Mouse (Mus musculus): ENCODE data around the gene 4930432M17Rik. TPM values are rescaled to one million over a fixed set of nuclear protein-coding genes. Genes with fewer than 3 reads are reported as not detected.

4930432M17Rik gene
- polyA plus RNA-seq, 1 experiment from 2014 or later, result not detected

DNA sequence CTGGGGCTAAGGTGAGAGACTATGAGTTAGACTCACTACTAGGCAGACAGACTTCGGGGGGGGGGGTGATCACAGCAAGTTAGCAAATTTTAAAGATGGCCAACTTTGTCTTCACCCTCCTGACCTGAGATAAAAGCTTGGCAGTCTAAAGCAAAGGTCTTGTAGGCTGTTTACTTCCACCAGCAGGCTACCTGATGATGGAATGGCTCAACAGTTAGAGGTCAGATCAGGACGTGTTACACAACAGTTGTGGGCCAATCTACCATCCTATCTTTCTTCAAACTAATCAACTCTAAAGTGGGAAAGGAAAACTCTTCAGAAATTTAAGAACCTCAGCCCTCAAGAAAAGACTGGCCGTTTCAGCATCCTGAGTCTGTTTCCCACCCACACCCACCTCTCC, 9.6 kb downstream of the 4930432M17Rik start:
- no peaks in the 10 kb centered on the region for H3K36me3 ChIP-seq
- no peak overlapping the region for H3K4me3 ChIP-seq
- H3K4me1 ChIP-seq (replicated peaks), result peaks cover 17% of the 10 kb centered on the region
- no peak overlapping the region for H3K27ac ChIP-seq
- H3K27me3 ChIP-seq (ENCODE audit: insufficient read depth, poor library complexity, severe bottlenecking), result no peaks in the 10 kb centered on the region
- no peak for DNase-seq (ENCODE audit: low spot score)
- H3K9me3 ChIP-seq, result no peaks in the 10 kb centered on the region
- 77% methylated on average over 3 of the region's 3 CpGs for WGBS

DNA sequence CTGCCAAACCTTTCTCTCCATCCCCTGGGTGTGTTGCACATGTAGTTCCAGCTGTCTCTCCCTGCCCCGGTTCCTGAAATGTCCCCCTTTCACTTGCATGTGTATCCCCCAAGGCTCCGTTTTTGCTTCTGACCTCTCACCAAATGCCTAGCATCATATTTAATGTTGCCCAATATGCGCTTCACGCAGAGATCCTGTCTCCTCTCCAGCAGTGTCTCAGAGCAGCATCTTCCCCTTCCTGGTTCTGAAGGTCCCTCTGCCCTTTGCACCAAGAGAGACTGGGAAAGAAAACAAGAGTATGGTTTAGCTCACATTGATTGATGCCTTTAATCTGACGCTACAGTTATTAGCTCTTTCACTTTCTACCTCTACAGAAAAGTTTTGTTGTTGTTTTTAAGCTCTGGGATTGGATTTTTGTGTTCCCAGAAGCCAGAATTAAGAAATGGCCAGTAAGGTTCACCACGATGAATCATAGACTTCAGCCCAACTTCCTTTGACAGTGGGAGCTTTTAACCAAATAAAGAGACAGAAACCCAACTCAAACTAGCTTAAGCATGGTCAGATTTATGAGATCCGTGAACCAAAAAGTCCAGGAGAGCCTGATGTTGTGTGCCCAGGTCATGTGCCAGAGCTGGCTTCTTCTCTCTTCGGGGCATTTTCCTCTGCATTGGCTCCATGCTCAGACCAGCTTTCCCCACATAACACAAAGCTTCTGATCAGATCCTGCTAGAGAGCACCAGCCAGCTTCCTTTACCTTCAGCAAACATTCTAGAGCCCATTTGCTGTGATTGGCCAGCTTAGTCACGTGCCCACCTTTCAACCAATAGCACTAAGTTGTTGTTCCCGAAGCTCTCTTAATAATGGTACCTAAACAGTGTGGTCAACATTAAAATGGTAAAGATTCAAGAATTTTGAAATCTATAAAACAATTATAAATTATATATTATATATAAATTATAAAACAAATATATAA, 12.2 kb downstream of the 4930432M17Rik start:
- H3K27me3 ChIP-seq (ENCODE audit: insufficient read depth, poor library complexity, severe bottlenecking), result no peaks in the 10 kb centered on the region
- H3K9me3 ChIP-seq, result no peaks in the 10 kb centered on the region
- H3K36me3 ChIP-seq, result no peaks in the 10 kb centered on the region
- WGBS, result 90% methylated on average over 10 of the region's 10 CpGs
- peaks cover 17% of the 10 kb centered on the region for H3K4me1 ChIP-seq (replicated peaks)
- H3K4me3 ChIP-seq, result no peak overlapping the region
- H3K27ac ChIP-seq, result no peak overlapping the region
- DNase-seq (ENCODE audit: low spot score), result no peak

DNA sequence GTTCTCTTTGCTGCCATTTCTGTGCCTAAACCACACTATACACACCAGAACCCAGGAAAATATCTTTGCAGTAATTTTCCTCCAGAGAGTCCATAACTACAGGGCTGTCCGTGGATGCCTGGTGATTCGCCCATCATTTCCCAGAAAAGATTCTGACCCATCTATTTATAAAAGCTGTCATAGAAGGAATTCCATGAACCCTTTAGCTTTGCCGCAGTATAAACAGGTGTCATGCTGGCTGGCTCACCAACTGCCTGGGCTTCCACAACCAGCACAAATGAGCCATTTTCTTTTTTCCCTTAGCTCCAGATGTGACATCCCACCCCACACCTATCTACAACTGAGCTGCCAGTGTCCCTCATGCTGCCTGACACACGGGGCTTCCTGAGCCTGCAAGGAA, 14.0 kb downstream of the 4930432M17Rik start:
- Histone ChIP-seq H3K27me3 (ENCODE audit: insufficient read depth, poor library complexity, severe bottlenecking) (no peaks in the 10 kb centered on the region), H3K9me3 (no peaks in the 10 kb centered on the region), H3K36me3 (no peaks in the 10 kb centered on the region), H3K4me1 (replicated peaks) (peaks cover 2% of the 10 kb centered on the region; the same call in 1 of the 2 replicates), H3K27ac (no peak overlapping the region), H3K4me3 (no peak overlapping the region)
- WGBS, result 80% methylated on average over 4 of the region's 4 CpGs
- DNase-seq (ENCODE audit: low spot score), result no peak

DNA sequence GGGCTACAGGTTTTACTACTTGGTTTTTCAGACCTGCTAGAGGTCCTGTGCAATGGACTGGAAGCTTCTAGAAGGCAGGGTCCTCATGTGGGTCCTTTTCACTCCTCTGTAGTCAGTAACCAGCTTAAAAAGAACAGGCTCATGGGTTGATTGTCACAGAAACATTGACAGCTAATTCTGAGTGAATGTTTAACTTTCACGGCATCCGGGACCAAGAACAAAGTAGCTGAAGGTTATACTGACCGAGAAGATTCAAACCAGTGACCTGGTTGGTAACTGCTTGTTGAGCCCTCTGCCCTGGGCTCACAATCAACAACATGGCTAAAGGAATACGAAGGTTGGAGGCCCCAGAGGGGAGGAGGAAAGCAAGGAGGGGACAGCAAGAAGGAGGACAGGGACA, 14.4 kb downstream of the 4930432M17Rik start:
- Histone ChIP-seq H3K9me3 (no peaks in the 10 kb centered on the region), H3K4me1 (replicated peaks) (no peaks in the 10 kb centered on the region), H3K4me3 (no peak overlapping the region), H3K36me3 (no peaks in the 10 kb centered on the region), H3K27me3 (ENCODE audit: insufficient read depth, poor library complexity, severe bottlenecking) (no peaks in the 10 kb centered on the region), H3K27ac (no peak overlapping the region)
- 88% methylated on average over 4 of the region's 4 CpGs for whole genome bisulfite sequencing
- DNase-seq (ENCODE audit: low spot score), result no peak

DNA sequence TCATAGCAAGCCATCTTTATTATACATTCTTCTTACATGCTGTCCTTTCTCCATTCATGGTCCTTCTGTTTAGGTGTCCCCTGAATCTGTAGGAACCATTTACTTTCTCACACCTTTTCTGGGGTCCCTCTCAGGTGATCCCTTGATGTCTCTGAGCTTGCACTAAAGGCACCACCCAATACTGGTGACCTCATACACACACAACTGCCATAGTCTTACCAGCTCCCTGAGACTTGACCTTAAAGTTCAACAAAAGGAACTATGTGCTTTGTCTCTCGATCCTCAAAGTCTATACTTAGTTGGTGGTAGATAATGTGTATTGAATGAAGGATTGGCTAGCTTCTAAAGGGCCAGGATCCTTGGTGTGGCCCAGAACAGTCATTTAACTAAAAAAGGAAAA, 15.4 kb downstream of the 4930432M17Rik start:
- no peak overlapping the region for H3K4me3 ChIP-seq
- H3K27ac ChIP-seq, result no peak overlapping the region
- H3K9me3 ChIP-seq, result no peaks in the 10 kb centered on the region
- H3K27me3 ChIP-seq (ENCODE audit: insufficient read depth, poor library complexity, severe bottlenecking), result no peaks in the 10 kb centered on the region
- H3K4me1 ChIP-seq (replicated peaks), result no peaks in the 10 kb centered on the region
- DNase-seq (ENCODE audit: low spot score), result no peak
- H3K36me3 ChIP-seq, result no peaks in the 10 kb centered on the region
- 76% methylated on average over 1 of the region's 1 CpGs for WGBS

DNA sequence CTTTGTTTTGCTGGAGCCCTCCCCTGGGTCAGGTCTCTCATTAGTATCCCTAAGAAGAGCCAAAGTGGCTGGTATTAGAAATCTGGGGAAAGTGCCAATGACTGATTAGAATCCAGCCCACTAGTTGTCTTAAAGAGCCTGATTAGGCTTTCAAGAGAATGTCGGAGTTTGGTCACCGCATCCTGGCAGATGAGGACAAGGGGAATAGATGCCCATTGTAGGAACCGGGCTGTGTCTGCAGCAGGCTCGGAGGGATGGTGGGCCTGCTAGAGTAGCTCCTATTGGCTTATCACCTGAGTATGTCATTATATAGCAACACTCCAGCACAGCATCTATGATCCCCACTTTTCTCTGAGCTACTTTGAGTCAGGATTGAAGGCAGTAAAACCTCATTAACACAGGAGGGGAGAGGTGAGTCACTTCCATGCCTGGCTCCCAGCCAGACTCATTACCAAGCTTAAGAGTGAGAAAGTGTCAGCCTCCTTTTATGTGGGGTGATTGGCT, 15.9 kb downstream of the 4930432M17Rik start:
- 88% methylated on average over 4 of the region's 4 CpGs for WGBS

DNA sequence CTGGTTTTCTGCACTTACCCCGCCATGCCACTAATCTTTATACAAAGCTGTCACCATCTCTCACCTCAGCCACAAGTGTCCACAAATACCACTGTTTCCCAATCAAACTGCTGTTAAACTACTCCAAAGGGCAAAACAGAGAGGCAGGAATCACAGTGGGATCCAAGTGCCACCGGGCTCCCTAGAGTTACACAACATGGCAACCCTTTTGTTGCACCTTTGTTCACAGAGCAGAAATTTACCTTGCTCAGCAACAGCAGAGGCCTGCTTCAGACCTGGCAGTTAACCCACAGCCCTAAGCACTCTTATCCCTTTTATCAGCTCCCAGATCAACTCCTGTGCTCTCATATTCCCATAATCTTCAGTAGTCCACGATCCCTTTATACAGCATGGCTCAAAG, 17.2 kb downstream of the 4930432M17Rik start:
- no peaks in the 10 kb centered on the region for H3K27me3 ChIP-seq (ENCODE audit: insufficient read depth, poor library complexity, severe bottlenecking)
- no peaks in the 10 kb centered on the region for H3K4me1 ChIP-seq (replicated peaks)
- 86% methylated on average over 3 of the region's 3 CpGs for WGBS
- no peak for DNase-seq (ENCODE audit: low spot score)
- no peak overlapping the region for H3K4me3 ChIP-seq
- H3K9me3 ChIP-seq, result no peaks in the 10 kb centered on the region
- H3K36me3 ChIP-seq, result no peaks in the 10 kb centered on the region
- H3K27ac ChIP-seq, result no peak overlapping the region

More for the DNA sequence above, 15.9 kb downstream of the 4930432M17Rik start:
- Histone ChIP-seq H3K4me3 (no peak overlapping the region), H3K9me3 (no peaks in the 10 kb centered on the region), H3K36me3 (no peaks in the 10 kb centered on the region), H3K27ac (no peak overlapping the region), H3K27me3 (ENCODE audit: insufficient read depth, poor library complexity, severe bottlenecking) (no peaks in the 10 kb centered on the region), H3K4me1 (replicated peaks) (no peaks in the 10 kb centered on the region)
- no peak for DNase-seq (ENCODE audit: low spot score)

DNA sequence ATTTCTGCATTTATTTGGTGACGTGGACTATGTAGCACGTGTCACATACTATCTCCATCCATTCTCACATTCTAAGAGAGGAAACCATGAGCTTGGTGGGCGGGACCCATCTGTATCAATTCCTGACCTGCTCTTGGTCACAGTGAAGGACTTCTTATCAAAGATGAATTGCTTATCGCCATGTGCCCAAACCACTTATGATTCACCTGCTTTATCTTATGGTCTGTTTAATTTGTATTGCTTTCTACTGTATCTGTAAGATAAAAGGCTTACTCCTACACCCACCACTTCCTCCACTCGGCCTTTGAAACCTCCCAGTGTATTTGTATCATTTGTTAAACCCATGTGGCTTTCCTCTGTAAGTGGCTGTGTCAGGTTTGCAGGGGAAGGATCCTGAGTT, 18.5 kb downstream of the 4930432M17Rik start:
- H3K36me3 ChIP-seq, result no peaks in the 10 kb centered on the region
- H3K27me3 ChIP-seq (ENCODE audit: insufficient read depth, poor library complexity, severe bottlenecking), result no peaks in the 10 kb centered on the region
- H3K27ac ChIP-seq, result no peak overlapping the region
- no peaks in the 10 kb centered on the region for H3K9me3 ChIP-seq
- 91% methylated on average over 5 of the region's 5 CpGs for WGBS
- DNase-seq (ENCODE audit: low spot score), result no peak
- H3K4me3 ChIP-seq, result no peak overlapping the region
- 0 out of 2 replicates have a peak, but pooled peaks cover 3% of the 10 kb centered on the region for H3K4me1 ChIP-seq (replicated peaks)

DNA sequence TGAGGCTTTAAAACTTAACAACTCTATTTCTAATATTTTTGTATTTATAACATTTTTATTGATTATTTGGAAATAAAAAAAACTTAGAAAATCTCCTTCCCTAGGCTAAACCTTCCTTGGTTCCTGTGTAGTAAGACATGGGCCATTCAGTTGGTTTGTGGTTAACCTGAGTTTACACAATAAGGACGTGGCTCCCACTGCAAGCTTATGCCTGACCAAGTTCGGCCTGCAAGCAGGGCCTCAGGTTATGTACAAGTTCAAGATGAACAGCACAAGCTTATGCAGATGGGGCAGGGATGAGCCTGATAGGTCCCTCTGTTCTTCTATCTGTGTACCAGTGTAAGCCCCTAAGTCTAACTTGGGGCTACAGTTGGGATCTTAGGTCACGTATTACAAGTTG, 19.1 kb downstream of the 4930432M17Rik start:
- no peak for DNase-seq (ENCODE audit: low spot score)
- 0 out of 2 replicates have a peak, but pooled peaks cover 3% of the 10 kb centered on the region for H3K4me1 ChIP-seq (replicated peaks)
- no peak overlapping the region for H3K4me3 ChIP-seq
- 94% methylated on average over 3 of the region's 3 CpGs for WGBS
- H3K27me3 ChIP-seq (ENCODE audit: insufficient read depth, poor library complexity, severe bottlenecking), result no peaks in the 10 kb centered on the region
- H3K36me3 ChIP-seq, result no peaks in the 10 kb centered on the region
- no peaks in the 10 kb centered on the region for H3K9me3 ChIP-seq
- H3K27ac ChIP-seq, result no peak overlapping the region

DNA sequence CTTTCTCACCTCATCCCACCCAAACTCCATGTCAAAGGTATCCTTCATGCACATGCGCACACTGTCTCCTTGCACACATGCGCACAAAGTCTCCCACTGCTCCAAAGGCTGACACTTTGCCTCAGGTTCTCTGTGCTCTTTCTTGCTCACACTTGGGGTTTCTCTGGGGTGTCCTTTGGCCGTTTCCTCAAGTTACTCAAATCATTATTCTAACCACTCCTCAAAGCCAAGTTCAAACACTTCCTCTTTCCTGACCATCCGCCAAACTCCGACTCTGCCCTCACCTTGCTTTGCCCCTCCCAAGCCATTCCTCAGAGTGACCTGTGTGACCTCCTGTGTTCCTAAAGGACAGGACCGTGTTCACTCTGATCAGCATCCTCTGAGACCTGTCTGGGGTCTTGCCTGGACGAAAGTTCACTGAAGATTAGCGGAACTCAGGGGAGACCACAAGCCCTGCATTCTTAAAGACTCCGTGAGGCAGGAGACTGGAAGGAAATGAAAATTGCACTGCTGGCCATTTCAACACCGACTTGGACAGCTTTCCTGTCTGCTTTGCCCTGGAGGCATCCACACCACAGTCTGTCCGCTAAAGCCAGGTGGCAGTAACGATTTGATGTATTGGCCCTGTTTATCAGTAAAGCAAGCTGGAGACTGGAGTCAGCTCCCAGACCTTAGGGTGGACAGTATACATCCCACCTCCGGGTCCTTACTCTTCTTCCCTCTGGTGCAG, 22.6 kb downstream of the 4930432M17Rik start:
- Histone ChIP-seq H3K27me3 (ENCODE audit: insufficient read depth, poor library complexity, severe bottlenecking) (no peaks in the 10 kb centered on the region), H3K4me3 (no peak overlapping the region), H3K36me3 (no peaks in the 10 kb centered on the region), H3K4me1 (replicated peaks) (0 out of 2 replicates have a peak, but pooled peaks cover 3% of the 10 kb centered on the region), H3K9me3 (no peaks in the 10 kb centered on the region), H3K27ac (no peak overlapping the region)
- 76% methylated on average over 13 of the region's 13 CpGs for WGBS
- no peak for DNase-seq (ENCODE audit: low spot score)

DNA sequence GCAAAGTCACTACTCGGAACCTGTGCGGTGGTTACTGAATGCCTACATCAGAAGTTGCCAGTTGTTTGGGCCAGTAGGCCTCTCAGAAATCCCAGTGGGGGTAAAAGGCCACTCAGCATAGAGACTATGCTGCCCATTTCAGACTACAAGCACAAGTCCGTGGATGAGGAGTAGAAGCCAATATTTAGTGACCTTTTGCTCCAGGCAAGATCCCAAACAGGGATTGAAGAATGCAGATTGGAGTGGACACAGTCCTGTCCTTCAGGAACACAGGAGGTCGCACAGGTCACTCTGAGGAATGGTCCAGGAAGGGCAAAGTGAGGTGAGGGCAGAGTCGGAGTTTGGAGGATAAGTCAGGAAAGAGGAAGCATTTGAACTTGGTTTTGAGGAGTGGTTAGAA, 23.2 kb downstream of the 4930432M17Rik start:
- WGBS, result 83% methylated on average over 5 of the region's 5 CpGs
- no peaks in the 10 kb centered on the region for H3K27me3 ChIP-seq (ENCODE audit: insufficient read depth, poor library complexity, severe bottlenecking)
- H3K36me3 ChIP-seq, result no peaks in the 10 kb centered on the region
- no peak overlapping the region for H3K4me3 ChIP-seq
- no peak for DNase-seq (ENCODE audit: low spot score)
- peaks cover 7% of the 10 kb centered on the region for H3K4me1 ChIP-seq (replicated peaks)
- H3K27ac ChIP-seq, result no peak overlapping the region
- H3K9me3 ChIP-seq, result no peaks in the 10 kb centered on the region

DNA sequence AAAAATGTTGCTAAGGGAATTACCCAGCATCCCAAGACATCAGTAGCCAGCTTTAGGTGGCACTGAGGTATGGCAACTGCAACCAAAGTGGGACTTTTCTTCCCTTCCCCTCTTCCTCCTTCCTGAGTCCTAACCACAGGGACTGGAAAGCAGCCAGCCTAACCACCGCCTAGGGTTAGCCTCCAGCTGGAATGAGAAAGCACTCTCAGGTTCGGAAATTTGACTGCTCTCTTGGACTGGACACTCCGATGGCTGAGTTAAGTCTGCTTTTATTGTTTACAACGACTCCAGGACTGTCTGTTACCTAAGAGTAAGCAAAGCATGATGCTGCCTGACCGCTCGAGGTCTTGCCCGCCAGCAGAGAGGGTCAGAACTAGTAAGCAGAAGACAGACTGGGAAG, 26.6 kb downstream of the 4930432M17Rik start:
- H3K4me1 ChIP-seq (replicated peaks), result peaks cover 40% of the 10 kb centered on the region
- no peaks in the 10 kb centered on the region for H3K36me3 ChIP-seq
- no peaks in the 10 kb centered on the region for H3K9me3 ChIP-seq
- H3K27me3 ChIP-seq (ENCODE audit: insufficient read depth, poor library complexity, severe bottlenecking), result 0 out of 2 replicates have a peak, but pooled peaks cover 6% of the 10 kb centered on the region
- no peak for DNase-seq (ENCODE audit: low spot score)
- WGBS, result 94% methylated on average over 7 of the region's 7 CpGs
- H3K27ac ChIP-seq, result peak overlapping the region; percentile 12; the same call in 1 of the 2 replicates
- H3K4me3 ChIP-seq, result no peak overlapping the region

DNA sequence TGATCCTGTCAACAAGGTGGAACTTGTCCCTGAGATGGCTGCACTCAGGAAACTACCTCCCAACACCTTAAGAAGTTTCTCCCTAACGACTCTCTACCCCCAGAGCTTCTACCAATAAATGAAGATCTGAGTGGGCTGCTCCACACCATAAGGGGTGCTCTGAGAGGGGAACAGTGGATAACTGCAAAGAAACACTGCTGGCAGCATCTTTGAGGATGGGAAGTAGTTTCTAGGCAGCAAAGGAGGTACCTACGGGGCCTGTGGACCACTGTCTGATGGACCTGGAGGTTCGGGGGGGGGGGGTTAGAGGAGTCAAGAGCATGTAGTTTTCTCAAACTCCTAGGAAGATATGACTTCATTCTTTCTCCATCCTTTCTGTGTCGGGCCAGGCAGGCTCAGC, 28.8 kb downstream of the 4930432M17Rik start:
- H3K4me3 ChIP-seq, result no peak overlapping the region
- 0 out of 2 replicates have a peak, but pooled peaks cover 9% of the 10 kb centered on the region for H3K27me3 ChIP-seq (ENCODE audit: insufficient read depth, poor library complexity, severe bottlenecking)
- peaks cover 37% of the 10 kb centered on the region for H3K4me1 ChIP-seq (replicated peaks)
- no peaks in the 10 kb centered on the region for H3K36me3 ChIP-seq
- no peaks in the 10 kb centered on the region for H3K9me3 ChIP-seq
- DNase-seq (ENCODE audit: low spot score), result no peak
- 73% methylated on average over 4 of the region's 4 CpGs for WGBS
- H3K27ac ChIP-seq, result peak overlapping the region; percentile 86
